Mouse (Mus musculus) layer of hippocampus, postnatal 14 days (tissue): ENCODE data around the gene Uba52. TPM values are rescaled to one million over a fixed set of nuclear protein-coding genes. Genes with fewer than 3 reads are reported as not detected.

Source experiments
- DNase-seq, 2 experiments: peaks; one replicate each; pipeline ENCODE4 v3.0.0; 2021 to 2022; ENCODE audit warnings: low spot score in 2 of 2, mixed read lengths in 1 of 2
- total RNA-seq, 2 experiments: library from RNA; stranded (reverse); gene quantifications; 2 replicates each; pipeline ENCODE4 v1.2.3; 2021

Gene Uba52
- total RNA-seq, 2 experiments from 2014 or later = 1,048 to 1,082 TPM

DNA sequence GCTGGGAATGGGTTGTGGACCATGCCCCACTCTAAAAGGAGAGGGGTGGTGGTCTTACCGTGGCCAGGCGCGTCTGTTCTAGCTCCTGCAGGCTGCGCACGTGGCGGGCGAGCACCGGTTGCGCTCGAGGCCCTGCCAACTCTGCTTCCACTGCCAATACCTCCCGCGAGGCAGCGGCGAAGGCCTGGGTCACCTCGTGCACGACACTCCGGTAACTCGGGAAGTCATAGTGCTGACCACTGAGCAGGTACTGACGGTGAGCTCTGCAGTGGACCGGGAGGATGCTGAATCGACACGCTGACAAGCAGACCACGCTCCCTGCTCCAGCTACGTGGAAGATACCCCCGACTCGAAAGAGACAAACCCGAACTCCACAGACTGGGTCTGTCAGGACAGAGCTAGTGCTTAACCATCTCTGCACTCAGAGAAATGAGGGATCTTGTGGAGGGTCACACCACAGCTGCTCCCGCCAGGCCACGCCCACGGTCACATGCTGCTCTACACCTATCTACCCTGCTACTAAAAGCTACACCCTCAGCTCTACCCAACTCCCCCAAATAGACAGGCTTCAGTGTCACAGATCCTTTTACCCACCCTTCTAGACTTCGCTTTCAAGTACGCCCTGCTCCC is 4.8 kb downstream of the Uba52 start:
- DNase-seq = no peak

DNA sequence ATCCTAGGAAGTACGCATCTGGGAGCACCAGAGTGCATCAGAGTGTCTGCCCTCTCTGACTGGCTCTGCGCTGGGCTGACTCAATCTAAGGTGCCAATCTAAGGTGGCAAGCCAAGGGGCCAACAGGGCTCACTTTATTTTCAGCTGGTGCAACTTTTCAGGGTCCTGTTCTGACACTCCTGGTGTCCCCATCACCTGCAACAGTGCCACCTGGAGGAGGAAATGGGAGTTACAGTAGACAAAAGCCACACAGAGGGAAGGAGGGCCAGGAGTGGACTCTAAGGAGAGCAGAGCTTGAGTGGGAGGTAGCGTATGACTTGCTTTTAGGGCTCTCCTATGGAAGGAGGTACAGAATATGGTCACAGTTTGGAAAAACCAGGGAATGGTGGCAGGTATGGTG is 5.8 kb downstream of the Uba52 start:
- peak; percentile 77 to 87 for DNase-seq

DNA sequence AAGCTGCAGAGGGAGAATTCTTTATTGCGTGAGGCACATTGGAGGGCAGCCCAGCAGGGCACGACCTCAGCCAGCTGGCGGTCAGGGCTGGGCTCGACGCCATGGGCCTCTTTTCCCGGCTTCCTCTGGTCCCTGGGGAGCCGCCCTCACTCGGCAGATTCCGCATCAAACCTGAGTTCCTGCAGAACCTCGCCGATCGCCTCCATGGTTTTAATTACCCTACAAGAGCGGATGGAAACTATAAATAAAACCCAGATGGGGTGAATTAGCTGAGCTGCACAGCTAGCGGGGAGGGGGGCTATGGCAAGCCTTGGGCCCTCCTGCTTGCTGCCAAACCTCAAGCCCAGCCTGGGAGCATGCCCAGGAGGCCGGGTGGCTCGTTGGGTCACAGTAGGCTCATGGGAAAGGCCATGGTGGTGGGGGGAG is 6.3 kb downstream of the Uba52 start:
- DNase-seq = peak in 1 of 2 experiments; percentile 65

DNA sequence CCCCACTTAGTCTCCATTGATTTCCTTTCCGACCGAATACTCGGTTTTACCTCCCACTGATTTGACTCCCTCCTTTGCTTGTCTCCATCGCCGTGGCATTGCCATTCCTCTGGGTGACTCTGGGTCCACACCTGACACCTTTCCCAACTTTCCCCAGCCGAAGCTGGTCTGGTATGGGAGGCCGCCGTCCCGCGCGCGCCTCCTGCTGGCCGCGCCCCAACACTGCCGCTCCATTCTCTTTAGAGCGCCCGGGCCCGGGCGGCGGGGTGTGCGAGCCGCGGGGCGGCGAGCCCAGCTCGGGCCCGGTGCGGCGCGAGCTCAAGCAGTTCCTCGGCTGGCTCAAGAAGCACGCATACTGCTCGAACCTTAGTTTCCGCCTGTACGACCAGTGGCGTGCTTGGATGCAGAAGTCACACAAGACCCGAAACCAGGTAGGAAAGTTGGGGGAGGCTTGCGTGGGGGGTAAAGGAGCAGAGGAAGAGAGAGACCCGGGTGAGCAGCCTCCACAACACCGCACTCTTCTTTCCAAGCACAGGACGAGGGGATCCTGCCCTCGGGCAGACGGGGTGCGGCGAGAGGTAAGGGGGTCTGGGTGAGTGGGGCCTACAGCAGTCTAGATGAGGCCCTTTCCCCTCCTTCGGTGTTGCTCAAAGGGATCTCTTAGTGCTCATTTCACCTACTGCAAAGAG is 7.4 kb downstream of the Uba52 start:
- peak in 1 of 2 experiments; percentile 58 for DNase-seq

DNA sequence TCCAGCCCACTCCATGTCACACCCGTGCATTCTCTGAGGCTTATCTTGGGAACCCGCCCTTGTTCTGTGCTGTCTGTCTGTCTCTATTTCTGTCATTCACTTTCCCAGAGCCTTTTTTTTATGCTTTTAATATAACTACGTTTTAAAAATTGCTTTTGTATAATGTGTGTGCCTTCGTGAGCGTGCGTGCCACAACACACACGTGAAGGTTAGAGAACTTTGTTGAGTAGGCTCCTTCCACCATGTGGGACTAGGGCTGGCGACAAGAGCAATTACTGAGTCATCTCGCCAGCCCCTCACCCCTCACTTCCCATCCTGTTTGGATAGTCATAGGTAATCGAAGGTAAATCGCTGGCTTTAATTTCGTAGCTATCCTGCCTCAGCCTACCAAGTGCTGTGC is 8.1 kb downstream of the Uba52 start:
- no peak for DNase-seq

- DNase-seq = no peak
These were observed 8.6 kb downstream of the Uba52 start for GRCm38 (mm10) chr8:70501820-70502529.

- no peak for DNase-seq
These were observed 10.0 kb downstream of the Uba52 start for GRCm38 (mm10) chr8:70500386-70501301.

- DNase-seq = no peak
These were observed 14.9 kb downstream of the Uba52 start for GRCm38 (mm10) chr8:70495771-70496062.

DNA sequence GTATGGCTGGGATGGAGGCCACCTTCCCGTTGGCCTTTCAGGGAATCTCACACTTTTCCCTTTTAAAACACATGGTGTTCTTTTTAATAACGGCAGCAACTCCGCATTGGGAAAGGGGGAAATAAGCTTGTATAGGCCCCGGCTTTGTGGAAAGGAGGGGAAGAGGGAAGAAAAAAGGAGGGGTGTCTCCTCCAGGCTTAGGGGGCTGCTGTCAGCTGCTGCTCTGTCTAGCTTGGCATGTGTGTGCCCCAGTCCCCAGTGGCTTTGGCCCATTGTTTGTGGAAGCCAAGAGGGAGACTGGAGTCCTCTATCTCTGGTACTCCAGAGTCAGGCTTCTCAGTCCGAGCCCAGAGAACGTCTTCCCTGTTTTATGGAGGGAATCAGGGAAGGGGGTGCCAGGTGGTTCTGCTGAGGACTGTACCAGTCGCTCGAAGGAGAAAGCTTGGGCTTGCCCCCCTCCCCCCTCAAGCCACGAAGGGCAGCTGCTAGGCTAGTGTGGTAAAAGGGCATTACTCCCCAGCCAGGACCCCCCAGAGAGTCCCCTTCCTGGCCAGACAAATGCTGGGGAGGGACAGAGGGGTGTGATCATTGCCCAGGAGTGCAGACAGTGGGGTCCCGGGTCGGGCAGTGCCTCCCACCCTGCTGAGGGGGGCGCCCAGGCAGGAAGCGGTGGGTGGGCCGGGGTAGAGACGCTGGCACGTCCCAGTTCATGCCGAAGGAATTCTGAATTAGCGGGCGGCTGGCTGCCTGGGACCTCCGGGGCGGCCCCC is 15.4 kb downstream of the Uba52 start:
- DNase-seq = no peak

DNA sequence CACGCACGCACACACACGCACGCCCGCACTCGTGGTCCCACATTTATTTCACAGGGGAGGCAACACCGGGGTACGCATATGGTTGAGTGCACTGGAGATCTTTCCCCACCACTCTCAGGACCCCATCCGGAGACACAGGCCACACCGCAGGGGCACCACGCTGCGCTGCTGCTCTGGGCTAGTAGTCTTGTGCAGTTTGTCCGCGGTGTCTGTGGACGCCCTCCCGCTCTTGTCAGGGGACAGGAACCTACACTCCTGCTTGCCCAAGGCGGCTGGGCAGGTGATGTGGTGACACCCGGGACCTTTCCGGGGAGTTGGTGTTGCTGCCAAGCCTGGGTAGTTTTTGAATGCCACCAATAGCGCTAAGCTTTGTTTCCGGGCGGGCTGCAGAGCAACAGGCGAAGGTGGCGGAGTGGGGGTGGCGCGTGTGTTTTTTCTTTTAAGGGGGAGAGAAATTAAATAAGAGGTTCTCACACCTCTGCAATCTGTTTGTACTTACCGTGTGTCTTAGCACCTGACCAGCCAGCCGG is 16.1 kb downstream of the Uba52 start:
- no peak for DNase-seq

- DNase-seq = no peak
These were observed 16.7 kb downstream of the Uba52 start for GRCm38 (mm10) chr8:70493692-70494415.

DNA sequence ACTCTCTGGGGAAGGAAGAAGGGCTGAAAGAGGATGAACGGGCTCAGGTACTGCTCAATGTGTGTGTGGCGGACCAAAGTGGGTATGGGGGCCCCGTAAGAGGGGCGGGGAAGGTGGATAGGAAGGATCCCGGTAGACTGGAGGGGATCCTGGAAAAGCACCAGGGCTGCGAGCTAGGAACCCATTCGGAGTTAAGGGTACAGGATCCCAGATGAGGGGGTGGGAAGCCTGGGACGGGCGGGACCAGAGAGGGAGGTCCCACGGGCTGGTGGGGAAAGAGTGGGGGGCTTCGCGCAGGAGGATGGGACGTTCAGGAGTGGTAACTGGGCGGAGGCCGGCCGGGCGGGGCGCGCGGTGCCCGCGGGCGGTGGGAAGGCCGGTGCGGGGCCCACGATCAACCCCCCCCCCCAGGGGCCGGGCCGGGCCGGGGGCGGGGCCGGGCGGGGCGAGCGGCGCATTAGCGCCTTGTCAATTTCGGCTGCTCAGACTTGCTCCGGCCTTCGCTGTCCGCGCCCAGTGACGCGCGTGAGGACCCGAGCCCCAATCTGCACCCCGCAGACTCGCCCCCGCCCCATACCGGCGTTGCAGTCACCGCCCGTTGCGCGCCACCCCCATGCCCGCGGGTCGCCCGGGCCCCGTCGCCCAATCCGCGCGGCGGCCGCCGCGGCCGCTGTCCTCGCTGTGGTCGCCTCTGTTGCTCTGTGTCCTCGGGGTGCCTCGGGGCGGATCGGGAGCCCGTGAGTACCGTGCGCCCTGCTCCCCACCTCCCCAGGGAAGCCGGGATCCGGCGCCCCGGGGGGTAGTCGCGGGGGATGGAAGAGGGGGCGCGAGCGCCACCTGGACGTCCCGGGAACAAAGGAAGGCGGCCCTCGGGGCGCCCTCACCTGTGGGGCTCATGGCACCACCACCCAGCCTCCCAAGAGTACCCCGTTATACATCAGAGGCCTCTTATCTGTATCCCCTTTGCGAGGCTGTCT is 17.6 kb downstream of the Uba52 start, which contains the start of gene Crlf1:
TSS of gene Crlf1 (plus strand) at position 495 of the 977 bp plus-strand sequence.
- no peak for DNase-seq

DNA sequence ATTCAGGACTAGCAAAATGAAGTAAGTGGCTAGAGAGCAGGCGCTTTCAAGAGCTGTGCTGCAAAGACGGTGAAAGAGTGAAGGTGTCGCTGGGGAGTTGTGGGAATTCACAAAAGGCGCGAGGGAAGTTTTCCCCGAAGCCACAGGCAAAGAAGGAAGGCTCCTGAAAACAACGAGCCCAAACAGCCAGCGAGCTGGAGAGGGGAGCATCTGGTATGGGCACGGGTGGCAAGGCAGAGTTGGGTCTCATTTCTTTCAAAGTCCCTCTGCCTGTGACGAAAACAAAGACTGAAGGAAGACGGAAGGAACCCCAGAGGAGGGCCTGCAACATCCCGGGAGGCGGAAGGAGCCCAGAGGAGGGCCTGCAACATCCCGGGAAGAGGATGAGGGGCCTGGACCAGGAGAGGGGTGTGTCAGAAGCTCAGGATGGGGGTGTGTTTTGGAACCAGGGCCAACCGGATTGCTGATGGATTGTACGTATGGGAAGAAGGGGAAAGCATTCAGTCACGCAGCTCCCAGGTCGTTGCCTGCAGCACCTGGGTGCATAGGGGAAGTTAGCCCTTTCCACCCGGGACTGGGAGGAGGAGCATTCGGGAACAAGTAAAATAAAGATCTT is 19.6 kb downstream of the Uba52 start:
- DNase-seq = no peak

DNA sequence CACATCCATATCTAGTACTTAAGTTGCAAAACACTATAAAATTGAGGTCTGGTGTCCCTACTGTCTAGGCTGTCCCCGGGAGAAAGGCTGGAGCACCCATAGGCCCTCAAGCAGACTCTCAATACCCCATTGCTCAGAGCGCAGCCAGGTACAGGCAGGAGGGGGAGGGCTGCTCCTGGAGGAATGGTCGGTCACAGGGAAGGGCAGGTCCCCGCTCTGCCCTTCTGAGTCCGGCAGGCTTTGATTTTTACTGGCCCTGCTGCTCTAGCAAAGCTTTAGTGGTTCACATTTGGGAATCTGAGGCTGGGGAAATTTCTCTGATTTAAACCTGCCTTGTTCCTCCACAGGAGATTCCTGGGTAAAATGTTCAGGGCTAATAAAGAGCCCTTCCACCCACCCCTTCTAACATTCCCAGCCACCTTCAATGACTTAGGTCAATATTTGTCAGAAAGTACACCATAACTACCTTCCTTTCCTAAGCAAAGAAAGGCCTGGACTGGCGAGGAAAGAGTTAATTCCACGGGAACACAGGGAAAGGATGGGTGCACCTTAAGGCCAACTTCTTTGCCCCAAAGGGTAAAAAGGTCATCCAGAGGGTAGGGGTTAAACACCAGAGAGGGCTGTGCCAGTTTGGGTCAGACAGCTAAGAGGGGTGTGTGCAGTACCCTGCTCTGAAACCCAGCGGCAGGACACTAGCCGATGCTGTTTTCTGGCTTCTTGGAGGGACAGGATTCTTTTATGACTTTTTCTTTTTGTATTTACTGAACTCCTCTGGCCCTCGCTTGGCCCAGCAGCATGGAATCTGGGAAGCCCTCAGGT is 20.3 kb downstream of the Uba52 start:
- DNase-seq = no peak

DNA sequence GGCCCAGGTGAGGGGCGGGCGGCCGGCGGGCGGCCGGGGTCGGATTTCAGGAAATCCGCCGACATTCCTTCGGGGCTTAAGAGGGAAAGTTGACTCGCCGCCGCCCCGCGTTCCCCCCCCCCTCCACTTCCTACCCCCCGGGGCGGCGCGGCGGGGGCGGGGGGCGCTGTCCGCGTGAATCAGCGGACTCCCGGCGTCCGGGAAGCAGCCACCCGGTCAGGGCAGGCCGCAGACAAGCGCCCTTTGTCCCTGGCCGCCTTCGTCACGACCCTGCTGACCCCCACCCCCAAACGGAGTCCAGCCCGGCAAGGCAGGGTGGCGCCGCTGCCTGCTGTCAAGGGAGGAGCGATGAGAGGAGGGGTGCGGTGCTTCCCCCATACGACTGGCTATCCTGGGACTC is 21.0 kb downstream of the Uba52 start:
- DNase-seq = no peak

GRCm38 (mm10) chr8:70488931-70489470 is 21.6 kb downstream of the Uba52 start:
- DNase-seq = no peak
